Mouse (Mus musculus) 3T3-L1 (cell line): Measurements from ENCODE around the gene Mtf2.
"Not testable (repeated sequence)": the region's sequence is repeated elsewhere in the genome, so short reads cannot be mapped to it uniquely, and the experiment has no call there.

Experiments
- DNase-seq: peaks from one replicate; pipeline ENCODE4 v3.0.0-alpha.2; 2015; ENCODE audit warnings: low read depth, low spot score

Gene Mtf2

GRCm38 (mm10) chr5:108082380-108082779 is 16.9 kb downstream of the Mtf2 start:
- peak; percentile 71 for DNase-seq

GRCm38 (mm10) chr5:108085440-108085839 is 20.0 kb downstream of the Mtf2 start:
- peak; percentile 43 for DNase-seq

GRCm38 (mm10) chr5:108092731-108093130 is 27.3 kb downstream of the Mtf2 start:
- DNase-seq = not testable (repeated sequence)

GRCm38 (mm10) chr5:108097676-108098075 is 32.2 kb downstream of the Mtf2 start:
- no peak for DNase-seq

- peak; percentile 25 for DNase-seq
Observed at GRCm38 (mm10) chr5:108100196-108100595, 34.7 kb downstream of the Mtf2 start.

GRCm38 (mm10) chr5:108104306-108104705 is 38.8 kb downstream of the Mtf2 start:
- DNase-seq = no peak

- DNase-seq = no peak
Observed at GRCm38 (mm10) chr5:108109346-108109745, 43.9 kb downstream of the Mtf2 start.

- DNase-seq = no peak
Observed at GRCm38 (mm10) chr5:108117693-108118092, 52.2 kb downstream of the Mtf2 start.

GRCm38 (mm10) chr5:108120221-108120900 is 54.9 kb downstream of the Mtf2 start:
- DNase-seq = peak; percentile 33

- DNase-seq = peak; percentile 81
Observed at GRCm38 (mm10) chr5:108131849-108132440, 66.5 kb downstream of the Mtf2 start.

GRCm38 (mm10) chr5:108132441-108133243 is 67.2 kb downstream of the Mtf2 start, which contains the start of the genes Tmed5 and Ccdc18:
Tmed5 (minus strand) TSS chr5:108132620.
Ccdc18 (plus strand) TSS chr5:108132875.
- DNase-seq = peak; percentile 99

GRCm38 (mm10) chr5:108152592-108152991 is 87.1 kb downstream of the Mtf2 start:
- DNase-seq = no peak
